Mouse (Mus musculus): ENCODE data around the gene Ifrd2.
A peak's percentile ranks its signal among the peaks of the same experiment; 100 is the strongest.

Ifrd2 gene

DNA sequence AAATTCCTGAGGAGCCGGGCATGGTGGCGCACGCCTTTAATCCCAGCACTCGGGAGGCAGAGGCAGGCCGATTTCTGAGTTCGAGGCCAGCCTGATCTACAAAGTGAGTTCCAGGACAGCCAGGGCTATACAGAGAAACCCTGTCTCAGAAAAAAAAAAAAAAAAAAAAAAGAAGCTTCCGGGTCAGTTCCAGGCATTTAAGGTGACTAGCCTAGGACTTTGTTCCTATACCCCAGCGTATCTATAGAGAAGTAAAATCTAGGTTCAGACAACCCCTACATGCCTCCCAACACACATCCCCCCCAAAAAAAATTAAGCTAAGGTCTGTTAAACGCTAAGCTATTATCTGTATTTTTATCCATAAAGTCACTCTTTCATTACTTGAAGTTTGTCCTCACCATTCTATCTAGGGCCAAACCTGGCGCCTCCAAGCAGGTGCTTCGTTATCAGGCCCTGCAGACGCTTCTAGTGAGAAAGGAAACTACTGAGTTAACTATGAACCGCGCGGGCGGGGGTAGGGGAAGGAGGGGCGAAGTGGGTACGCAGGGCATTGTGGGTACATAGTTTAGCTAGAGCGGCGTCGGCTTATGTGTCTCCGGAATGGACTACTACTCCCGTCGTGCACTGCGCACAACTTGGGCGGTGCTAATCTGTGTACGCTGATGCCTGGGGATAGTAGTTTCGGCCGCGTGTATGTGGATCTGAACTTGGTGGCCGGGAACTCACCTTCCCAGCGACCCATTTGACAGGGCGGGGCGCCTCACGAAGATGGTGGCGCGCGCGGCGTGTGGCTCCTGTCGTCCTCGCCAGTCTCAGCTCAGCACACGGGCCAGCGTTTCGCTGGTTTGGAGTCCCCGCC, at the start of gene Ifrd2:
Gene Ifrd2, plus strand, starts transcription at position 669 of the 859 bp plus-strand sequence.
- DNase-seq, result peak; percentile 100

GRCm38 (mm10) chr9:107538231-107538630, 49.2 kb upstream of the Ifrd2 start:
- DNase-seq, result no peak

GRCm38 (mm10) chr9:107538711-107539110, 48.7 kb upstream of the Ifrd2 start:
- no peak for DNase-seq

DNA sequence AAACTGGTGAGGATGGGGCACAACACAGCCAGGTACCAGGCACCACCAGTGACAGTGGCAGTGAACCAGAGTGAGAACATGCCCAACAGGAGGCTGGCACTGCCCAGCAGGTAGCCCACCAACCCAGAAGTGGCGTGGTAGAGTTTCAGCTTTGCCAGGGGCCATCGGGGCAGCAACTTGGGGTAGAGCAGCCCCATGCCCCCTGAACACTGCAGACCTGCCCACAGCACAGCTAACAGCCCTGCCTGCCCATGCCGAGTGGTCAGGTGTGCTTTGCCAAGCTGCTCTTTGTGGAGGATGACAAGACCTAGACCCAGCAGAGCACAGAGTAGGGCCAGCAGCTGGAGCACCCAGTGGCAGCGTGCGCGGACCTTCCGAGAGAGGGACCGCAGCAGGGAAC, 47.5 kb upstream of the Ifrd2 start:
- DNase-seq, result no peak

DNA sequence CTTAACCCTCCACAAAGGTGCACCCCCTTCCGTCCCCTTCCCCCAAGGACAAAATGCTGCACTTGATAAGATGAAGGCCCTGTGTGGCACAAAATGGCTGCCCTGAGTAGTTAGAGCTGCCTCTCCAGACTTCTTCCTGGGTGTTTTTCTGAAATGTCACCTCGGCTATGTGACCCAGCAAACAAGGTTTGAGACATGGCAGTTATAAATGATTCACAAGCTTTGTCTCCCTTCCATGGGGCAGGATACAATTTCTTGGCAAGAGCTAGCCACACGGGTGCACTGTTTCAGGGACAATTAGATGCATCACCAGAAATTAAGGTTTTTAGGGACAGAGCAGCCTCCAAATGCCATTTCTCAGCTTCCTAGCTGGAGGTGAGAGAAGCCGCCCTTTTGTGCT, 47.0 kb upstream of the Ifrd2 start:
- DNase-seq, result peak; percentile 59

DNA sequence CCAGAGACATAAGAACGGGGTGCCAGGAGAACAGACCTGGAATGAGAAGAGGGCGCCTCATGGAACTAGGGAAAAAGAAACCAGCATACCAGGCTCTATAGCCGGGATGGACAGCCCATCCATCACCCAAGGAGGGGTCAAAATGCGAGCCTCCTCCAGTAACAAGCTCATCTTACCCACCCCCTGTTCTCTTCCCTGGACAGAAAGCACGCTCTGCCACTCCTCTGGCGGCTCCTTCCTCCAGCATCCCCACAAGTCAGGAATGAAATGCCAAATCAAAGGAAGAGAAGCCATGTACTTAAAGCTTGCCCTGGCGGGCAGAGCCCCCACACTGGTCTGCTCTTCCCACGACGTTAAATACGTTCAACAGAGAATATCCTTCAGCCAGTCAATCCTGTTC, 46.4 kb upstream of the Ifrd2 start:
- peak; percentile 20 for DNase-seq

GRCm38 (mm10) chr9:107541474-107542351, 45.7 kb upstream of the Ifrd2 start, which contains the start of the genes Cyb561d2 and Nprl2:
Gene Cyb561d2, minus strand, starts transcription at chr9:107542193.
Gene Nprl2, plus strand, starts transcription at chr9:107542226.
- DNase-seq, result peak; percentile 97

- DNase-seq, result no peak
Measured at GRCm38 (mm10) chr9:107542352-107542686, 45.1 kb upstream of the Ifrd2 start.

- peak; percentile 34 for DNase-seq
Measured at GRCm38 (mm10) chr9:107542721-107543120, 44.7 kb upstream of the Ifrd2 start.

DNA sequence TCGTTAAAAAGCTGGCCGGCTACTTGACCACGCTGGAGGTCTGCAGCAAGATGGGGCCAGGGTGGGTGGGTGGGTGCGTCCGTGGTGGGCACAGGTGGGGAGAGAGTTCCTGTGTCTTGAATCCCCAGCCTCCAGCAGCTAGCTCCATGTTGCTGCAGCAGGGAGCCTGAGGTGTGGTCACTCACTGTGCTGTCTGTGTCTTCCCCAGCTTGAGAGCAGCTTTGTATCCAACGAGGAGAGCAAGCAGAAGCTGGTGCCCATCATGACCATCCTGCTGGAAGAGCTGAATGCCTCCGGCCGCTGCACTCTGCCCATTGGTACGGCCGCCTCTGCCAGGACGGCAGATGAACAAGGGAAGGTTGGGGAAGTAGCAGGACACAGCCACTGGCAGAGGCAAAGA, 44.1 kb upstream of the Ifrd2 start:
- DNase-seq, result no peak

DNA sequence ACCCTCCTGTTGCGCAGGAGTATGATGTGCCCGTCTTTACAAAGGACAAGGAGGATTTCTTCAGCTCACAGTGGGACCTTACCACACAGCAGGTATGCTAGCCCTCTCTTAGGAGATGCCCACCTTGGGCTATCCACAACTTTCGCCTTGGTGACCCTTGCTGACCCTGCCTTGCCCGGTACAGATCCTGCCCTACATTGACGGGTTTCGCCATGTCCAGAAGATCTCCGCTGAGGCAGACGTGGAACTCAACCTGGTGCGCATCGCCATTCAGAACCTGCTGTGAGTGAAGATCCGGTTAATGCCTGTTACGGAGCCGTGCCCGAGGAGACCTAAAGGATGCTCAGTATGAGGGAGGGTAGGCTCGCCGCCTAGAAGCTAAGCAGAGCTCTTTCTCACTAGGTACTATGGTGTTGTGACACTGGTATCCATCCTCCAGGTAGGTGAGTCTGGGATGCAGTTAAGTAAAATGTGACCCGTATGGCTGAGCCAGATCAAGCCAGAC, 43.2 kb upstream of the Ifrd2 start:
- peak; percentile 32 for DNase-seq

- DNase-seq, result peak; percentile 29
Measured at GRCm38 (mm10) chr9:107544729-107545128, 42.7 kb upstream of the Ifrd2 start.

DNA sequence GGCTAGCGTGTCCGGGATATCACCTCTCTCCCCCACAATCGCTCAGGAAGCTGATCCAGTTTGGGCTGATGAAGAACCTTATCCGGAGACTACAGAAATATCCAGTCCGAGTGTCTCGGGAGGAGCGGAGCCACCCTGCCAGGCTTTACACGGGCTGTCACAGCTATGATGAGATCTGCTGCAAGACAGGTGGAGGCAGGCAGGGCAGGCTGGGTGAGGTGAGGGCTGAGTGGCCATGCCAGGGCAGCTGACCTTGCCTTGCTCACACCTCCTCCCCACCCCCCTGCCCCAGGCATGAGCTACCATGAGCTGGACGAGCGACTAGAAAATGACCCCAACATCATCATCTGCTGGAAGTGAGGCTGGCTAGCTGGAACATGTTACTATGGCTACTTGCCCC, 42.2 kb upstream of the Ifrd2 start:
- no peak for DNase-seq

- peak; percentile 86 for DNase-seq
Measured at GRCm38 (mm10) chr9:107545602-107546001, 41.8 kb upstream of the Ifrd2 start.

DNA sequence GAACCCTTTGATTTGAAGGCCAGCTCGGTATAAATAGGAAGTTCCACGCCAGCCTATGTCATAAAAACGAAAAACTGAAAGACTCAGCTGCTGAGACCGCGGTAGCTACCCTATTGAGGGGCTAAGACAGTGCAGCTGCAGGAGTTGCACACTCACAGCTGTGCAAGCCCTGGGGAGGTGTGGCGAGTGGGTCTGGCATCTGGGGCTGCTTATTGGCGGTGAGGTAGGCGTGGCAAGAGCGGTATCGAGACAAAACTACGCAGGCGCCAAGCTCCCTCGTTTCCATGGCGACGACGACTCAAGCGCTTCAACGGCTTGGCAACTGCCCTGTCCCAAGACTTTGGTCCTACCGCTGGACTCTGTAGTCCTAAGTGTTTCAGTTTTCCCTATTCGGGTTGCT, 40.4 kb upstream of the Ifrd2 start, which contains the start of gene Zmynd10:
Gene Zmynd10, plus strand, starts transcription at position 273 of the 400 bp plus-strand sequence.
- DNase-seq, result peak; percentile 97

DNA sequence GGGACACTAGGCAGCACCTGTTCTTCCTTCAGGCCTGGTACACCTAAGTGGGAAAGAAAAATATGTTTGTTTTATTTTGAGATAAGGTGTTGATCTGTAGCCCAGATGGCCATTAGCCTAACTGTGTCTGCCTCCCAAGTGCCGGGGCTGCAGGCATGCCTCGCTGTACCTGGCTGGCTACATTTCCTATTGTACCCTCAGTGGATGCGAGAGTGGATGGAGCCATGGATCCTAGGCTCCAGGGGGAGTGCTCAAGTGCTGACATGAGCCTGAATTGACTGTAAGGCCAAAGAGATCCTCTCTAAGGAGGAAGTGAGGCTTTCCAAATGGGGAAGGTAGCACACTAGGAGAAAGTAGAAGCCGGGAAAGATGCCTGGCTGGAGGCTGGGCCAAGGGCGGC, 39.5 kb upstream of the Ifrd2 start:
- DNase-seq, result no peak

- no peak for DNase-seq
Measured at GRCm38 (mm10) chr9:107548820-107549219, 38.6 kb upstream of the Ifrd2 start.

DNA sequence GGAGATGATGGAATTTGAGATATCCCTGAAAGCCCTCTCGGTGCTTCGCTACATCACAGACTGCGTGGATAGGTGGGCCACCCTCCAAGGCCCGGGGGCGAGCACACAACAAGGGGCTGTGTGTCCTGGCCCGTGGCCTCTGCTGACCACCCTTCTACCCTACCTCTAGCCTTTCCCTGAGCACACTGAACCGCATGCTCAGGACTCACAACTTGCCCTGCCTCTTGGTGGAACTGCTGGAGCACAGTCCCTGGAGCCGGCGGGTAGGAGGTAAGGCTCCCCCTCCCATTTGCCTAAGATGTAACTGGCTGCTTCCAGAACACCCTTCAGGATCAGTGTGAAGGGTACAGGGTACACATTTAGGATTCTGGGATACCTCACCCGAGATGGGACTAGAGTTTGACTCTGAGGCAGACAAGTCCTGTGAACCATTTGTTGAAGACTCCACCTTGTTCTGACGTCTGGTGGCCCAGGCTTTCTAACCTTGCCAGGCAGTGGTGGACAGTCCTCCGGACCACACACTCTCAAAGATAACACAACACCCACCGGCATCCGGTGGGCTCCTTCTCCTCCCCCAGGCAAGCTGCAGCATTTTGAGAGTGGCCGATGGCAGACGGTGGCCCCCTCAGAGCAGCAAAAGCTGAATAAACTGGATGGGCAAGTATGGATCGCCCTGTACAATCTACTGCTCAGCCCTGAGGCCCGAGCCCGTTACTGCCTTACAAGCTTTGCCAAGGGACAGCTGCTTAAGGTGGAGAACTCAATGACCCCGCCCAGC, 38.0 kb upstream of the Ifrd2 start:
- no peak for DNase-seq

- peak; percentile 95 for DNase-seq
Measured at GRCm38 (mm10) chr9:107550491-107551116, 36.8 kb upstream of the Ifrd2 start.

DNA sequence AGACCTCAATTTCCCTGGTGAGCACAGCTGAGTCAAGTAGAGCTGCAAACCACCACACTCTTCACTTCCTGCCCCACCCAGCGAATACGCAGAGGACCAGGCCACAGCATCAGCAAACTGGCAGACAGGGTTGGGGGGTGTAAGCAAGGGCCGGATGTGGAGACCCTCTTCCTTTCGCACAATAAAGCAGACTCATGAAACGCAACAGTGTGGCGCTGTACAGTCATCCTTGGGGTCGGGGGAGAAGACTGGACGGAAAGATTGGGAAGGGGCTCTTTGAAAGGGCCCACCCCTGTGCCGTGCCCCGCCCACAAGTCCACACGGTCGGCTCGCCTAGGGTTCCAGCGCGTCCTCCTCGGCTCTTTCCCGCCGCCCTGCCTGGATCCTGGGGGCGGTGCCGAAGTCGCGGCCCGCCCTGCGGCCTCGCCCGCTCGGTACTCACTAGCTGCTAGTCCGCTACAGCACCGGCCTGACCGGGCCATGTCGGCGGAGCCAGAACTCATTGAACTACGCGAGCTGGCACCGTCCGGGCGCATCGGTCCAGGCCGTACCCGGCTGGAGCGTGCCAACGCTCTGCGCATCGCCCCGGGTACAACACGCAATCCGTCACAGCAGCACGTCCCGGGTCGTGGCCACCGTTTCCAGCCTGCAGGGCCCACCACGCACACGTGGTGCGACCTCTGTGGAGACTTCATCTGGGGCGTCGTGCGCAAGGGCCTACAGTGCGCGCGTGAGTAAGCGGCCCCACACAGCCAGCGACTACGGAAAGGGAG, 36.1 kb upstream of the Ifrd2 start, which contains the start of gene Rassf1:
Gene Rassf1, plus strand, starts transcription at position 439 of the 773 bp plus-strand sequence.
- peak; percentile 85 for DNase-seq

DNA sequence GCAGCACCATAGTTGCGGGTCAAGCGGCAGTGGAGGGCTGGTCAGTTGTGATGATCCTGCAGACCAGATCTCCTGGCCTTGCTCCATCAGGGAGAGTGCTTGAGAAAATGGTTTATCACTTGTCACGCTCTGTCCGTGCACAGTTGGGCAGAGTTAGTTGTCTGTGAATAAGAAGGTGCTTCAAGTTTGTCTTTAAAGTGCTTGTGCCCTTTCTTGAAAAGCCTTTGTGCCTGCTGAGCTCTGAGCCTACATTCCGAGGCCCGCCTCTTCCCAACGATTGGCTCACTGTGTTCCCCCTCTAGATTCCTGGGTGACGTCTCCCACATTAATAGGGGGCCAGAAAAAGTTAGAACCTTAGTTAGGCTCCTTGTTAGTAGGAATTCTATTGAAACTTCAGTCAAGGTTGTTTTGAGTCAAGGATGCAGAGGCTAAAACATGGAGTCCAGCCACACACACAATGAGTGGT, 35.5 kb upstream of the Ifrd2 start:
- DNase-seq, result no peak

Data from kidney, adult 9 months (tissue).